Mouse (Mus musculus) CD4-positive naive resting alpha-beta T cell, adult 57 days (primary cell): Measurements from ENCODE around the gene Bclaf1. TPM values are rescaled to one million over a fixed set of nuclear protein-coding genes. Genes with fewer than 3 reads are reported as not detected.

ENCODE experiments used
- total RNA-seq: library from RNA; stranded (reverse); gene quantifications from one replicate; pipeline ENCODE4 v1.2.4, GENCODE M21; 2023

Bclaf1 gene
- 277 TPM for total RNA-seq

DNA sequence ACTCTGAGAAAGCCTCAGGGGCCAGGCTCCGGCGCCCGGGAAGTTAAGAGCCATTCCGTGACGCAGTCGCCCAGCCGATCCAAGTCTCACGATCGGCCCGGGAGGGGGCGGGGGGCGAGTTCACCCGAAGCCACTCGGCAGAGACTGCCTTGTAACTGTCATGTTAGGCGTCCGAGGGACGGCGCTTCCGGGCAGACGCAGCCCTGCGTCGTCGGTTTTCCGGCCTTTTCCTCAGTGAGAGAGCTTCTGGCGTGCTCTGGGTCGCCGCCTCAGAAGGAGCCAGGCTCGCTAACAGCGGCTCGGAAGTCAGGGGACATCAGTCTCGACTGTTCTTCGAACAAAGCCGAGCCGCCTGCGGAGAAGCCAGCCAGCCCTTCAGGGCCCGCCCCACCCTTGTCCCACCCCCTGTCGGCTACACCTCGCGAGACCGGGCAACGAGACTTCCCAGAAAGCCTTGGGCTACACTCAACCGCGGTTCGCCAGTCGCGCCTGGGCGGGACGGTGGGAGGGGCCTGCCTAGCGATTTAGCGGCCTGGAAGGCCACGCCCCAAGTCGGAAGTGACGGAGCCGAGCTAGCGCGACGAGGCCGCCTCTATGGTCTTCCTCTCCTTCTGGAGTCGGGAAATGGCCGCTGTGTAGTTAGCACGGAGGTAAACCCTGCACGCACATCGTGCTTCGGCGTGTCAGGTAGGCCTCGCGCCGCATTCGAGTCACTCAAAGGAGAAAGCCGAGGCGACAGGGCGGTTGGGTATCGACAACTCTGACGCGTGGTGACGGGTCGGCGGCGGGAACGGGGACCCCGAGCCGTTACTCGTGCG is at the start of gene Bclaf1:
Bclaf1 (plus strand) TSS at position 552 of the 818 bp plus-strand sequence.

DNA sequence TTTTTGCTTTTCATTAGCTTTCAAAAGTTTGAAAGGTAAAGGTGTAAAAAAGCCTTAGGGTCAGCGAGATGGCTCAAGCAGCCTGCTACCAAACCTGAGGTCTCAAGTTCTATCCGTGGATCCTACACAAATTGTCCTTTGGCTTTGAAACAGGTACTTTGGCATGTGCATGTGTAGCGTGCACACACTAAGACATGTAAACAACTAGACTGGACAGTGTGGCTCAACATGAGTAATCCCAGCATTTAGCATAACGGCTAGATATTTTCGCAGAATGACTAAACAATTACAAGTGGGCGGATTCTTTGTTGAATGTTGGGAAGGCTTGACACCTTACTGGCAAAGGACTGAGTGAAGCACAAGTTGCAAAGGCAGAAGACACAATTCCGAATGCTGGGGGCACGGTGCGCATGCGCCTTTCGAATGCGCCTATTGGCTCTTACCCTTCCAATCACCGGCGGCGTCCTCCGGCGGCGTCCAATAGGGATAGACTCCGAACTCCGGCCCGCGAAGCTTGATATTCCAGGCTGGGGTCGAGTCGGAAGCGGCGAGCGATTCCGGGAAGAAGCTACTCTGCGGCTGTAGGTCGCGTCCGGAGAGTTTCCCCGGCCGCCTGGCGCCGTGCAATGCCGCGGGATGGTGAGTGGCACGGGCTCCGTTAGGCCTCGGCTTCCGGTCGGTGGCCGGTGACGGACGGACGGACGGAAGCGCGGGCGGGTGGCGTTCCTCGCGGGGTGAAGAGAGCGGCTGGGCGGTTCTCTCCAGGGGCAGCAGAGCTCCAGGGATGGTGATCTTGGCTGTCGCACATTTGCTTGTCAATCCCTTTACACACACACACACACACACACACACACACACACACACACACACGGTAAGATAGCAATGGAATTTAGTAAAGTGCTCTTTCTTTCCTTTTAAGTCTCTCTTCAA is 35.3 kb downstream of the Bclaf1 start, which contains the start of gene Mtfr2:
Mtfr2 (plus strand) TSS at position 486 of the 930 bp plus-strand sequence.

Other genes with a start within 250 kb of the Bclaf1 start
- 7.6 TPM for gene Map7, start 164.0 kb upstream of the Bclaf1 start, total RNA-seq
- gene Mtfr2, start 35.3 kb downstream of the Bclaf1 start, total RNA-seq: 0.62 TPM